8 mouse cellular contexts compared by ENCODE assay signal in the genomic region with DNA sequence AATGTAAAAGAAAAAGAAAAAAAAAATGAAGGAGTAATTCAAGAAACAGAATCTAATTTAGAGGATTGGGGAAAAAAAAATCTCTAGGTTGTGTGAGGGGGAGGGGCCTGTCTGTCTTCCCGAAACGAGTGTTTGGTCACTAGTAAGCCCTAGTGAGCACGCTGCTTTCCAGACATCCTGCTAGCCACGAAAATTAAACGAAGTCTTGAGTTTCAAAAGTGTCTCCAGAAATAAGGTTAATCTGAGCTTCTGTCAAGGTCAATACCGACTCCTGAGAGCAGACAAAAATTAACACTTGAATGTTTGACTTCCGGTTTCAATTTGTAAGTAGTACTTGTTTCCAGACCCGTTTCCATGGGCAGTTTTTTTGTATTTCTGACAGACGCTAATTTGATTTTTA. TPM values are rescaled to one million over a fixed set of nuclear protein-coding genes. Genes with fewer than 3 reads are reported as not detected.
DNase-seq lines count a peak whose midpoint lies in the region; ATAC-seq and TF ChIP-seq lines count a peak whose summit lies in the region.

No protein-coding gene starts in this region.

- 7% methylated on average over 9 of the region's 9 CpGs for WGBS in heart, embryonic 13.5 days
- WGBS in kidney, embryonic 15.5 days: 8% methylated on average over 9 of the region's 9 CpGs
- 2% methylated on average over 9 of the region's 9 CpGs for WGBS in stomach, embryonic 14.5 days

- peak overlapping the region; percentile 61 for H3ac ChIP-seq in C2C12 (ENCODE audit: control insufficient read depth, insufficient read length, low read depth)

- H3K27me3 ChIP-seq in C2C12 (ENCODE audit: control insufficient read depth, insufficient read depth, insufficient read length): no peaks in the 10 kb centered on the region
- H3K27me3 ChIP-seq in heart, embryonic 13.5 days (replicated peaks): peaks cover 6% of the 10 kb centered on the region; the same call in 1 of the 2 replicates
- no peaks in the 10 kb centered on the region for H3K27me3 ChIP-seq in kidney, embryonic 15.5 days
- H3K27me3 ChIP-seq in stomach, embryonic 14.5 days (ENCODE audit: control insufficient read depth, insufficient read depth, low read length): no peaks in the 10 kb centered on the region

- no peaks in the 10 kb centered on the region for H3K9me3 ChIP-seq in heart, embryonic 13.5 days
- H3K9me3 ChIP-seq in kidney, embryonic 15.5 days (replicated peaks): no peaks in the 10 kb centered on the region
- no peaks in the 10 kb centered on the region for H3K9me3 ChIP-seq in stomach, embryonic 14.5 days (ENCODE audit: control insufficient read depth, low read depth, low read length)

- no peak for ATAC-seq in heart, embryonic 13.5 days (ENCODE audit: extremely low read depth, insufficient number of reproducible peaks, low FRiP score, low TSS enrichment)
- no peak for ATAC-seq in kidney, embryonic 15.5 days (replicated peaks; ENCODE audit: low FRiP score)
- no peak for ATAC-seq in stomach, embryonic 14.5 days (ENCODE audit: insufficient number of reproducible peaks, insufficient read depth, low FRiP score, low read depth)

- no peak for TF ChIP-seq CTCF in C2C12 (IDR thresholded peaks at IDR 0.05; ENCODE audit: control insufficient read depth, insufficient read depth, insufficient read length)

- H3K79me3 ChIP-seq in C2C12 (ENCODE audit: low read depth): peaks cover 41% of the 10 kb centered on the region

- H3K36me3 ChIP-seq in C2C12 (ENCODE audit: control insufficient read depth, insufficient read depth): no peaks in the 10 kb centered on the region
- H3K36me3 ChIP-seq in heart, embryonic 13.5 days: no peaks in the 10 kb centered on the region
- H3K36me3 ChIP-seq in kidney, embryonic 15.5 days: no peaks in the 10 kb centered on the region
- H3K36me3 ChIP-seq in stomach, embryonic 14.5 days (ENCODE audit: control insufficient read depth, insufficient read depth, low read length): no peaks in the 10 kb centered on the region

- peak overlapping the region; percentile 67 for H3K4me3 ChIP-seq in C2C12 (ENCODE audit: insufficient read depth, poor library complexity, severe bottlenecking)
- H3K4me3 ChIP-seq in heart, embryonic 13.5 days: peak overlapping the region; percentile 81
- peak overlapping the region; percentile 64 for H3K4me3 ChIP-seq in kidney, embryonic 15.5 days (replicated peaks)
- H3K4me3 ChIP-seq in stomach, embryonic 14.5 days (ENCODE audit: low read depth, low read length): peak overlapping the region; percentile 52

- H3K4me2 ChIP-seq in heart, embryonic 13.5 days: peak overlapping the region; percentile 97
- H3K4me2 ChIP-seq in kidney, embryonic 15.5 days: peak overlapping the region; percentile 94
- H3K4me2 ChIP-seq in stomach, embryonic 14.5 days (replicated peaks; ENCODE audit: low read depth, low read length): peak overlapping the region; percentile 70

- DNase-seq in adrenal gland, adult (ENCODE audit: inconsistent age in 2 of 2, low spot score in 1 of 2): peak; percentile 29 to 78
- DNase-seq in adrenal gland, postnatal 4 days (ENCODE audit: low spot score in 2 of 2): no peak
- DNase-seq in cerebellum, postnatal 36 days: peak; percentile 12 to 17
- peak; percentile 49 for DNase-seq in lung, postnatal 36 days

- peaks cover 7% of the 10 kb centered on the region for H3K4me1 ChIP-seq in heart, embryonic 13.5 days
- peaks cover 5% of the 10 kb centered on the region; the same call in 1 of the 2 replicates for H3K4me1 ChIP-seq in kidney, embryonic 15.5 days
- H3K4me1 ChIP-seq in stomach, embryonic 14.5 days (ENCODE audit: control insufficient read depth, insufficient read depth, low read length): peaks cover 4% of the 10 kb centered on the region; the same call in 1 of the 2 replicates

- H3K9ac ChIP-seq in heart, embryonic 13.5 days: peak overlapping the region; percentile 84
- H3K9ac ChIP-seq in kidney, embryonic 15.5 days: no peak overlapping the region
- H3K9ac ChIP-seq in stomach, embryonic 14.5 days (replicated peaks; ENCODE audit: low read depth, low read length): no peak overlapping the region

- H3K27ac ChIP-seq in heart, embryonic 13.5 days (replicated peaks): no peak overlapping the region
- no peak overlapping the region for H3K27ac ChIP-seq in kidney, embryonic 15.5 days
- H3K27ac ChIP-seq in stomach, embryonic 14.5 days (ENCODE audit: low read length): no peak overlapping the region

- H3K79me2 ChIP-seq in C2C12 (ENCODE audit: control insufficient read depth, insufficient read depth): peaks cover 62% of the 10 kb centered on the region

TF ChIP-seq in C2C12, 6 proteins besides CTCF, POLR2A, EP300 and RAD21:
- TF ChIP-seq CEBPB (IDR thresholded peaks at IDR 0.05; ENCODE audit: low read depth): no peak
- TF ChIP-seq MYOD1 (IDR thresholded peaks at IDR 0.05; ENCODE audit: control insufficient read depth, insufficient read length, low read depth): no peak
- no peak for TF ChIP-seq FOSL1 (IDR thresholded peaks at IDR 0.05; ENCODE audit: insufficient read depth, low read length, poor library complexity, severe bottlenecking)
- TF ChIP-seq USF1 (IDR thresholded peaks at IDR 0.05; ENCODE audit: low read depth): no peak
- no peak for TF ChIP-seq MAX (IDR thresholded peaks at IDR 0.05)
- no peak for TF ChIP-seq MYOG (IDR thresholded peaks at IDR 0.05; ENCODE audit: control insufficient read depth, extremely low read depth, insufficient read length)

RNA-seq across cellular contexts. Expression of gene Stambpl1, which starts 1.1 kb away (rescaled TPM):
- total RNA-seq in adrenal gland, postnatal 4 days (2021): 1 to 10 TPM; 7.5 to 8.3 TPM
- polyA plus RNA-seq in C2C12 (2012; fragmentation: generic; extraction: Trizol): 19.0 TPM
- 5.5 and 6.4 TPM in 2 replicates for polyA plus RNA-seq in heart, embryonic 13.5 days (2015; fragmentation: Nextera tagmentation; extraction: Ambion mirVana)
- 4.3 and 5.0 TPM in 2 replicates for polyA plus RNA-seq in kidney, embryonic 15.5 days (2015; fragmentation: Nextera tagmentation; extraction: Ambion mirVana)
- 7.4 and 10.8 TPM in 2 replicates for polyA plus RNA-seq in stomach, embryonic 14.5 days (2014; fragmentation: Nextera tagmentation; extraction: Ambion mirVana)

RNA-seq across cellular contexts. Expression of gene Ankrd22, which starts 27.3 kb away (rescaled TPM):
- total RNA-seq in adrenal gland, postnatal 4 days (2021): under 1 TPM in 1 of 2 experiments, not detected in 1; 0.20 TPM
- polyA plus RNA-seq in C2C12 (2012; fragmentation: generic; extraction: Trizol): not detected
- 0.05 TPM in 1 of 2 replicates, not detected in the other for polyA plus RNA-seq in heart, embryonic 13.5 days (2015; fragmentation: Nextera tagmentation; extraction: Ambion mirVana)
- 0.08 and 0.09 TPM in 2 replicates for polyA plus RNA-seq in kidney, embryonic 15.5 days (2015; fragmentation: Nextera tagmentation; extraction: Ambion mirVana)
- 3.5 and 3.9 TPM in 2 replicates for polyA plus RNA-seq in stomach, embryonic 14.5 days (2014; fragmentation: Nextera tagmentation; extraction: Ambion mirVana)

Comparison
In these comparisons a context has a peak if more than half of its experiments do, and no peak if none do; other contexts are left out.
1. DNase-seq: peak in adrenal gland, adult (2 of 2), cerebellum, postnatal 36 days (2 of 2) and lung, postnatal 36 days (single experiment); none in adrenal gland, postnatal 4 days (0 of 2).
2. Peak in every context shown above with its lines, with median percentiles within 50 percentile points of each other: H3K4me3 ChIP-seq and H3K4me2 ChIP-seq.